Mouse (Mus musculus) liver, embryonic 14.5 days (tissue): ENCODE measurements at regions not wholly inside any gene's neighbourhood (a gene's known extent, or its start where the extent isn't known, plus 50 kb on each side); places are given as distances from the start of the nearest gene placed in this dataset.

Experiments
- CTCF ChIP-seq: IDR thresholded peaks from 2 replicates; pipeline ENCODE4 v1.5.1; 2016; ENCODE audit warnings: antibody characterized with exemption, low read depth, control low read depth
- EP300 ChIP-seq: IDR thresholded peaks from 2 replicates; pipeline ENCODE4 v1.6.1; 2016; ENCODE audit warnings: antibody characterized with exemption, low read depth

- TF ChIP-seq CTCF (no peak), EP300 (no peak)
Observed at GRCm38 (mm10) chr2:100959412-100959811, 665.1 kb upstream of the Rag2 start.
